Mouse (Mus musculus): ENCODE results near the gene Itpkb.

The Itpkb gene

GRCm38 (mm10) chr1:180314641-180315040, 15.6 kb upstream of the Itpkb start:
- no peak for DNase-seq (ENCODE audit: low read depth, low spot score)

DNA sequence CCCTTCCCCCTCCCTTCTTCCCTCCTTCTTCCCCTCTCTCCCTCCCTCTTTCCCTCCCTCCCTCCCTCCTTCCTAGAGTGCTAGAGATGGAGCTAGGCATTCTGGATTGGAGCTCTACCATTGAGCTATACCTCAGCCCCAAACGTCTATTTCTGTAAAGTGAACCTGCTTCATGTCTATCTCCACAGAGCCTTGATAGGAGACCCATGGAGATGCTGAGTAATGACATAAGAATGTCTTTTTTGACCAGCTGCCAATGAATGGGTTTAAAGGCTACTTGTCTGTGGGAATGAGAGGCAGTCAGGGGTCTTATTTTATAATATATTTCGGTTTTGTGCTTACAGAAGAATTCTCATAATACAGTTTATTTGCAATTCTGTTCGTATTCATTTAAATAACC, 15.2 kb upstream of the Itpkb start:
- no peak for DNase-seq (ENCODE audit: low read depth, low spot score)

GRCm38 (mm10) chr1:180317450-180317849, 12.8 kb upstream of the Itpkb start:
- DNase-seq (ENCODE audit: low read depth, low spot score) = no peak

DNA sequence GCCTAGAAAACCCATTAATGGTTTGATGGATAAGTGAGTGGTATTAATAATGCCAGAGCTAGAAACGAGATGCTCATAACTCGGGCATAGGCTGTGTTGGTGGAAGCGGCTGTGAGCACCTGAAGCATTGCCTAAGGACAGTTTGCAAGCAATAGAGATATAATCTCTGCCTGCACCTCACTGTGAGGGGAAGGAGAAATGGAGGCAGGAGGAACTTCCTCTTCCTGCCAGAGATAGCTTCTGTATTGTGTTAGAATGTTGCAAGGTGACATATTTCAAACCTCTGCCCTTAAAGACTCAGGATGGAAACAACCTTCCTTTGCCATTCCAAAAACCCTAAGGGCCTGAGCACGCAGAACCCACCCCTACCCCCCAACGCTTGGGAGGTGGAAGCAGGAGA, 11.9 kb upstream of the Itpkb start:
- no peak for DNase-seq (ENCODE audit: low read depth, low spot score)

- no peak for DNase-seq (ENCODE audit: low read depth, low spot score)
Observed at GRCm38 (mm10) chr1:180319895-180320294, 10.4 kb upstream of the Itpkb start.

- DNase-seq (ENCODE audit: low read depth, low spot score) = no peak
Observed at GRCm38 (mm10) chr1:180322896-180323295, 7.4 kb upstream of the Itpkb start.

GRCm38 (mm10) chr1:180323491-180323890, 6.8 kb upstream of the Itpkb start:
- DNase-seq (ENCODE audit: low read depth, low spot score) = no peak

DNA sequence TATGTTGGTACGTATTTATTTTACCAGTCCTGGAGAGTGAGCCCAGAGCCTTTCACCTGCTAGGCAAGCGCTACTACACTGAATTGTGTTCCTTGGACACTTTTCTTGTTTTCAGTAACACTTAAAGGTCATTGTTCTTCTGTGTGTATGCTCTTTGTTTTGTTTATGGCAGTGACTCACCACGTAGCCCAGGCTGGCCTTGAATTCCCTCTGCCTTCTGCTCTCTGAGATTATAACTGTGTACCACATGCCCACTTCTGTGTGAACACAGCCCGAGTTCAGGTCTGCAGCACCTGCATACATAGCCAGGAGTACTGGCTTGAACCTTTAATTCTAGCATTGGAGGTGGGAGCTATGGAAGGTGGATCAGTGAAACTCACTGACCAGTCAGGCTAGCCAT, 6.0 kb upstream of the Itpkb start:
- DNase-seq (ENCODE audit: low read depth, low spot score) = no peak

DNA sequence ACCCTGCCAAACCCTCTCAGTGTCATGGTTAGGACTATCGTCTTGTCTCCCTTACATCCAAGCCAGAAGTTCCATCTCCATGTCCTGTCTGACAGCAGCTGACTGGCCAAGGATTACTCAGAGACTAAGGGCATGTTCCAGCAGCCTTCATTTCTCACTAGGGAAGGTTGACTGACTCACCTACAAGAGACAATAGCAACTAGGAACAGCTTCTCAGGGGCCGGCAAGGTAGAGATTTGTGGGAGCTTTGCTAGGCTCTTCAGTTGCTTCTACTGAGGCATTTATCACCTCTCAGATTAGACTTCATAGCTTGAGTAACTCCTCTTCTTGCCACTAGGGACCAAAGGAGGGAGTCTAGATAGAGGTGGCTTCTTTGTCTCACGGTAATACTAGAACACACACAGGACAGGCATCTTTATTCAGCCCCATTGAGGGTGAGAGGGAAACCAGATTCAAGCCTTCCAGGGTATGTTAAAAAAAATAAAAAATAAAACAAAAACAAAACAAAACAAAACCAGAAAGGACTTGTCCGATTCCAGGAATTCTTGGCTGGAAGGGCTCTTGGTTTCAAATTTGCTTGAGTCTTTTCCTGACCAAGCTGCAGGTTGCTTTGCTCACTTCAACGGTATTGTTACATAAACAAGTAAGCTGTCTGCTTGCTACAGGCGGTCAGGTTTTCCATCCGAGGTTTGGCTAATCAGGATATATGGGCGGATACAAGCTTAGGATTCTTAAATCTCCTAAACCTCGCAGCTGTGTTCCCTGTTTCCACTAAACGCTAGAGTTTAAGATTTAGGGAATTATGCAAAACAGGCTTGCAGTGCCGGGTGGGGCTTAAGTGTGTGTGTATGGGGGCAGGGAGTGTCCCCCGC, 1.3 kb upstream of the Itpkb start:
- no peak for DNase-seq (ENCODE audit: low read depth, low spot score)

GRCm38 (mm10) chr1:180329706-180330105, 579 bp upstream of the Itpkb start:
- no peak for DNase-seq (ENCODE audit: low read depth, low spot score)

GRCm38 (mm10) chr1:180330707-180331545, 641 bp downstream of the Itpkb start:
- DNase-seq (ENCODE audit: low read depth, low spot score) = no peak

DNA sequence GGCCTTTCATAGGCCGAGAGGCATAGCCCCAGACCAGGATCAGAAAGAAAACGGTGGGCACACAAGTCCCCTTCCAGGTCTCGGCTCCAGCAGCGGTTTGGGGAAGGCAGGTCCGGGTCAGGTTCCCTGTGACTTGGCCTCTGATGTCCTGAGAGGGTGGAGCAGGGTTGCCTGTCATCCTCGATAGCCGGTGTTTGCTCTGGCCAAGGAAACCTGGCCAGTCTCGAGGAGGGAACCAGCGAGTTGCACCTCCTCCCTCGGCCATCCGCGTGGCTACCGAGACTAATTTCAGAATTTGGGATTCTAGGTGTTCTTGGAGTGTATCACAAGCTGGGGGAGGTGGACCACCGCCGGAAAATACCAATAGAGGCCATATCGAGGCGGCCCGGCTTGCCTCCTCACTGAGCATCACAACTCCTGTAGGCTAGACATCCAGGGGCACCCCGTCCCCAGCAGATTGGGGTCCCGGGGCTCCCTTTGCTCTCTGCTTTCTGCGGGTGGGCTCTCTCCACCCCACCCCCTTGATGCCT, 1.3 kb downstream of the Itpkb start:
- no peak for DNase-seq (ENCODE audit: low read depth, low spot score)

GRCm38 (mm10) chr1:180332076-180332927, 2.0 kb downstream of the Itpkb start:
- DNase-seq (ENCODE audit: low read depth, low spot score) = no peak

GRCm38 (mm10) chr1:180332928-180333440, 2.7 kb downstream of the Itpkb start:
- DNase-seq (ENCODE audit: low read depth, low spot score) = no peak

DNA sequence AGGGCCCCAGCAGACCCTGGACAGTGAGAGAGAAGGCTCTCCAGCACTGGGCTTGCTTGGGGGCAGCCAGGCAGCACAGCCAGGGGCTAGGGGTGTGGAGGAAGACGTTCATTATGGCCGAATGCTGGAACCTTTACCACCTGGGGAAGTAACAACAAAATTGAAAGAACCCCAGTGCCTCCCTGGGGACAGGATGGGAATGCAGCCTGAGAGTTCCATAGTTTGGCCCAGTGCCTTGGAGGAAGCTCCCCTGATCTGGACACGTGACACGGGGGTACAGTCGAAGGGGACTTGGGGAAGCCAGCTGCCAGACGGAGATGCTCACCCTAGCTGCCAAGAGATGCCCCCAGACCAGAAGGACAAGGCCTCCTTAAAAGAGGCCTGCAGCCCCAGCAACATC, 3.3 kb downstream of the Itpkb start:
- no peak for DNase-seq (ENCODE audit: low read depth, low spot score)

GRCm38 (mm10) chr1:180334541-180334940, 4.3 kb downstream of the Itpkb start:
- no peak for DNase-seq (ENCODE audit: low read depth, low spot score)

GRCm38 (mm10) chr1:180335513-180336375, 5.5 kb downstream of the Itpkb start:
- DNase-seq (ENCODE audit: low read depth, low spot score) = no peak

- DNase-seq (ENCODE audit: low read depth, low spot score) = no peak
Observed at GRCm38 (mm10) chr1:180338358-180338757, 8.1 kb downstream of the Itpkb start.

GRCm38 (mm10) chr1:180339143-180339542, 8.9 kb downstream of the Itpkb start:
- no peak for DNase-seq (ENCODE audit: low read depth, low spot score)

DNA sequence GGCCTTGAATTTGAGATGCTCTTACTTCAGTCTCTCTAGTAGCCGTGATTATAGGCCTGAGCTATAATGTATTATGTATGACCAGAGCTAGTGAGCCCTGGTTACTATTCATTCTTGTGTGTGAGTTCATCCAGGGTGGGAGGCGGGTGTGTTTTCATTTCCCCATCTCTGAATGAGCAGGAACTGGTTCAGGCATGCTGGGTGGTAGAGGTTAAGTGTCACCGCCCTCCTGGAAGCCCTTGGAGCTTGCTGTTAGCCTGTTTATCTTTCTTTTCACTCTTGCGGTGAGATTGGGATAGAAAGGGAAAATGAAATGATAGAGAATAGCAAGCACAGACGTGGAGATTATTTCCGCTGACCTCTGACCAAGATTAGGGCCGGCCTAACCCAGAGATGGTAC, 12.7 kb downstream of the Itpkb start:
- no peak for DNase-seq (ENCODE audit: low read depth, low spot score)

Measured in forelimb bud, embryonic 11.5 days (tissue).